Mouse (Mus musculus): ENCODE measurements around the gene Rcan2. TPM values are rescaled to one million over a fixed set of nuclear protein-coding genes. Genes with fewer than 3 reads are reported as not detected.

Gene Rcan2
- not detected for polyA plus RNA-seq (2017; shearing (Covaris generic))

GRCm38 (mm10) chr17:43801077-43801476 is at the start of gene Rcan2:
Rcan2 (plus strand) TSS chr17:43801351.

DNA sequence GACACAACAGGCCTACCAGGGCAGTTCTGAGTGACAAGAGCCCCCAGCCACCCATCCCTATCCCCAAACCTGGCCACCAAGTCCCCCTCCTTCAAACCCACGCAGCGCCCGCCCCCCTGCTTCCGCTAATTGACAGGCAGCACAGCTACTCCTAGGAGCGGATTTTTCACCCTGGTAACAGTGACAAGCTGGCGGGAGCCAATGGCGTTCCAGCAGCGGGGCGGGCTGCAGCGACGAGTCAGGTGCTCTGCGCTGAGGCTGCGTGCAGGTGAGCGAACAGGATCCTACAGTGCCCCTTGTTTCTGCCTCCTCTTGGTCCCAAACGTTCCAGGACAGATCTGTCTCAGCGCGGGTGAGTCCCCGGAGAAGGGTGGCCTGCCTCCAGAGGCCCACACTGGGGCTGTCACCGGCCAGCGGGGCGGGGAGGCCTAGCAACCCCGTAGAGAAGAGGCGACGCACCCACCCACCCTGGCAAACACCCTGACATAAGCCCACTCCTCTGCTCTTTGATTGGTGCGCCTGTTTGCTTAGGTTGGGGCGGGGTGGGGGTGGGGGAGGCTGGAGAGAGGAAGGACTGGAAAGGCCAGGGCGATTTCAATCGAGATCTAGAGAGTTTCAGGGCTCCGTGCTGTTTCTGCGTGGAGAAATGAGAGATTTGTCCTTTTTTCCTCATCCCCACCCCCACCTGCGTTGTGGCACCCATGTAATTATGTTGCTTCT is 277.6 kb downstream of the Rcan2 start, which contains the start of gene Enpp5:
Enpp5 (plus strand) TSS at position 183 of the 720 bp plus-strand sequence.

Other genes starting within 250 kb of the Rcan2 start
- 0.19 TPM for gene Pla2g7, start 233.3 kb upstream of the Rcan2 start, polyA plus RNA-seq (2017; shearing (Covaris generic))
- not detected for gene Tdrd6, start 171.1 kb upstream of the Rcan2 start, polyA plus RNA-seq (2017; shearing (Covaris generic))
- gene Slc25a27, start 134.1 kb upstream of the Rcan2 start, polyA plus RNA-seq (2017; shearing (Covaris generic)) = 19.9 TPM
- gene Cyp39a1, start 133.9 kb upstream of the Rcan2 start, polyA plus RNA-seq (2017; shearing (Covaris generic)) = 1.2 TPM